Mouse (Mus musculus) limb, embryonic 14.5 days (tissue): ENCODE results near the gene Efhb. TPM values are rescaled to one million over a fixed set of nuclear protein-coding genes. Genes with fewer than 3 reads are reported as not detected.

ENCODE experiments used
- ATAC-seq: fragments of 200-750 bp; cut with Nextera tagmentation; 2 replicates; pipeline ENCODE4 v1.8.0; 2017; ENCODE audit warnings: low read depth, moderate number of reproducible peaks, moderate TSS enrichment; ENCODE audit not compliant: low FRiP score
- DNase-seq: peaks from one replicate; pipeline ENCODE4 v3.0.0-alpha.2; 2015; ENCODE audit warnings: low spot score
- H3K27ac ChIP-seq: fragments of 300-500 bp; sonication (generic); replicated peaks from 2 replicates; pipeline ENCODE4 v1.5.1; 2014; ENCODE audit warnings: low read depth, mild to moderate bottlenecking, low read length, moderate library complexity, mixed read lengths
- H3K27me3 ChIP-seq: fragments of 300-500 bp; sonication (generic); 2 replicates; pipeline ENCODE4 v1.6.1; 2014; ENCODE audit warnings: low read length, mixed read lengths; ENCODE audit not compliant: control insufficient read depth, insufficient read depth
- H3K36me3 ChIP-seq: fragments of 300-500 bp; sonication (generic); 2 replicates; pipeline ENCODE4 v1.6.1; 2014; ENCODE audit warnings: mild to moderate bottlenecking, low read length, moderate library complexity, mixed read lengths; ENCODE audit not compliant: control insufficient read depth, insufficient read depth
- H3K4me1 ChIP-seq: fragments of 300-500 bp; sonication (generic); 2 replicates; pipeline ENCODE4 v1.6.1; 2014; ENCODE audit warnings: antibody characterized with exemption, low read length, mixed read lengths; ENCODE audit not compliant: control insufficient read depth, insufficient read depth
- H3K4me2 ChIP-seq: fragments of 300-500 bp; sonication (generic); replicated peaks from 2 replicates; pipeline ENCODE4 v1.6.1; 2014; ENCODE audit warnings: low read depth, mild to moderate bottlenecking, low read length, moderate library complexity; ENCODE audit not compliant: severe bottlenecking
- H3K4me3 ChIP-seq: fragments of 300-500 bp; sonication (generic); replicated peaks from 2 replicates; pipeline ENCODE4 v1.5.1; 2014; ENCODE audit warnings: low read length
- H3K9ac ChIP-seq: fragments of 300-500 bp; sonication (generic); 2 replicates; pipeline ENCODE4 v1.6.1; 2014; ENCODE audit warnings: mild to moderate bottlenecking, low read depth, low read length, moderate library complexity; ENCODE audit not compliant: severe bottlenecking
- H3K9me3 ChIP-seq: fragments of 300-500 bp; sonication (generic); 2 replicates; pipeline ENCODE4 v1.6.1; 2016; ENCODE audit warnings: low read length; ENCODE audit not compliant: control insufficient read depth
- POLR2A ChIP-seq: fragments of 200-500 bp; IDR thresholded peaks from 2 replicates; pipeline ENCODE4 v1.8.0; 2012; ENCODE audit warnings: inconsistent platforms, mild to moderate bottlenecking, moderate library complexity, borderline replicate concordance; ENCODE audit not compliant: insufficient read depth, insufficient read length; ENCODE audit errors: extremely low read depth
- WGBS: fragments of 180-500 bp; shearing (Covaris S2); extraction: QIAGEN DNeasy Blood & Tissue Kit; methylation state at CpG from one replicate; pipeline ENCODE4 v1.1.7; 2014; 5-methylcytosine and 5-hydroxymethylcytosine counted together
- polyA plus RNA-seq, 2 experiments: library from polyadenylated mRNA; depleted of rRNA in 1 of 2; stranded (reverse) in 1 of 2; unstranded in 1 of 2; fragments of >200 nt; fragmentation: Nextera tagmentation in 1 of 2; extraction: Ambion mirVana in 1 of 2; gene quantifications; 2 replicates each; pipeline versions ENCODE4 v1.2.1 to v1.2.3; 2012 to 2014

Efhb gene
- polyA plus RNA-seq, 2 experiments = 0.29 to 0.79 TPM

- DNase-seq = no peak
- no peaks in the 10 kb centered on the region for H3K9me3 ChIP-seq
- no peaks in the 10 kb centered on the region for H3K4me1 ChIP-seq
- no peak overlapping the region for H3K9ac ChIP-seq
- 73% methylated on average over 4 of the region's 4 CpGs for WGBS
- TF ChIP-seq POLR2A = no peak
- no peak for ATAC-seq
- no peaks in the 10 kb centered on the region for H3K27me3 ChIP-seq
- no peak overlapping the region for H3K4me3 ChIP-seq
- H3K4me2 ChIP-seq = no peak overlapping the region
- H3K27ac ChIP-seq = no peak overlapping the region
- no peaks in the 10 kb centered on the region for H3K36me3 ChIP-seq
Measured at GRCm38 (mm10) chr17:53465569-53465968, 2.4 kb upstream of the Efhb start.

- Histone ChIP-seq H3K36me3 (no peaks in the 10 kb centered on the region), H3K4me3 (peak overlapping the region; percentile 28), H3K27me3 (no peaks in the 10 kb centered on the region), H3K4me2 (peak overlapping the region; percentile 51), H3K4me1 (no peaks in the 10 kb centered on the region), H3K9me3 (no peaks in the 10 kb centered on the region), H3K27ac (no peak overlapping the region), H3K9ac (peak overlapping the region; percentile 57)
- no peak for TF ChIP-seq POLR2A
- WGBS = 24% methylated on average over 8 of the region's 9 CpGs
- no peak for ATAC-seq
- DNase-seq = no peak
Measured at GRCm38 (mm10) chr17:53463496-53463840, 347 bp upstream of the Efhb start.

- ATAC-seq (no peak), DNase-seq (no peak)
- no peak for TF ChIP-seq POLR2A
- no peaks in the 10 kb centered on the region for H3K4me1 ChIP-seq
- H3K27ac ChIP-seq = no peak overlapping the region
- no peak overlapping the region for H3K4me3 ChIP-seq
- no peaks in the 10 kb centered on the region for H3K27me3 ChIP-seq
- H3K4me2 ChIP-seq = no peak overlapping the region
- no peaks in the 10 kb centered on the region for H3K9me3 ChIP-seq
- H3K36me3 ChIP-seq = no peaks in the 10 kb centered on the region
- WGBS = 93% methylated on average over 1 of the region's 1 CpGs
- H3K9ac ChIP-seq = no peak overlapping the region
Measured at GRCm38 (mm10) chr17:53456742-53457141, 6.4 kb downstream of the Efhb start.

GRCm38 (mm10) chr17:53456152-53456551 is 7.0 kb downstream of the Efhb start:
- no peaks in the 10 kb centered on the region for H3K9me3 ChIP-seq
- DNase-seq = no peak
- H3K4me2 ChIP-seq = no peak overlapping the region
- ATAC-seq = no peak
- no peak overlapping the region for H3K4me3 ChIP-seq
- no peak for TF ChIP-seq POLR2A
- H3K27me3 ChIP-seq = no peaks in the 10 kb centered on the region
- H3K9ac ChIP-seq = no peak overlapping the region
- no peak overlapping the region for H3K27ac ChIP-seq
- no peaks in the 10 kb centered on the region for H3K4me1 ChIP-seq
- no peaks in the 10 kb centered on the region for H3K36me3 ChIP-seq
- WGBS = 80% methylated on average over 2 of the region's 2 CpGs

- TF ChIP-seq POLR2A = no peak
Measured at GRCm38 (mm10) chr17:53402689-53403306, 60.3 kb downstream of the Efhb start.

GRCm38 (mm10) chr17:53393201-53393600 is 69.9 kb downstream of the Efhb start:
- Histone ChIP-seq H3K4me2 (no peak overlapping the region), H3K9ac (no peak overlapping the region), H3K36me3 (no peaks in the 10 kb centered on the region), H3K9me3 (no peaks in the 10 kb centered on the region), H3K27me3 (no peaks in the 10 kb centered on the region), H3K4me1 (no peaks in the 10 kb centered on the region), H3K4me3 (no peak overlapping the region), H3K27ac (no peak overlapping the region)
- ATAC-seq (no peak), DNase-seq (no peak)
- 89% methylated on average over 2 of the region's 2 CpGs for WGBS
- TF ChIP-seq POLR2A = no peak

More at GRCm38 (mm10) chr17:53402689-53403306, 60.3 kb downstream of the Efhb start:
- DNase-seq = peak; percentile 6
- H3K4me1 ChIP-seq = no peaks in the 10 kb centered on the region
- no peak overlapping the region for H3K4me2 ChIP-seq
- H3K4me3 ChIP-seq = no peak overlapping the region
- H3K9ac ChIP-seq = no peak overlapping the region
- H3K27me3 ChIP-seq = no peaks in the 10 kb centered on the region
- no peak overlapping the region for H3K27ac ChIP-seq
- WGBS = 43% methylated on average over 10 of the region's 10 CpGs
- H3K9me3 ChIP-seq = no peaks in the 10 kb centered on the region
- H3K36me3 ChIP-seq = no peaks in the 10 kb centered on the region
- ATAC-seq = no peak
